Mouse (Mus musculus): Measurements from ENCODE around the gene Ocrl. TPM values are rescaled to one million over a fixed set of nuclear protein-coding genes. Genes with fewer than 3 reads are reported as not detected.

The Ocrl gene
- total RNA-seq, 2 experiments from 2014 or later: 47.1 to 50.2 TPM

- intact Hi-C loops (cut with DNase I): no loop called here
- DNase-seq (ENCODE audit: low spot score in 2 of 2): no peak
Observed at GRCm38 (mm10) chrX:47971366-47972128, 59.4 kb downstream of the Ocrl start.

GRCm38 (mm10) chrX:47976551-47976950, 64.4 kb downstream of the Ocrl start:
- DNase-seq (ENCODE audit: low spot score in 2 of 2): peak in 1 of 2 experiments; percentile 20
- intact Hi-C loops (cut with DNase I): no loop called here

- no peak for DNase-seq (ENCODE audit: low spot score in 2 of 2)
- intact Hi-C loops (cut with DNase I): no loop called here
Observed at GRCm38 (mm10) chrX:47977078-47977477, 64.9 kb downstream of the Ocrl start.

GRCm38 (mm10) chrX:47985000-47985619, 72.9 kb downstream of the Ocrl start:
- intact Hi-C loops (cut with DNase I): no loop called here
- peak; percentile 33 to 76 for DNase-seq (ENCODE audit: low spot score in 2 of 2)

GRCm38 (mm10) chrX:47988024-47988423, 75.8 kb downstream of the Ocrl start:
- intact Hi-C loops (cut with DNase I): no loop called here
- DNase-seq (ENCODE audit: low spot score in 2 of 2): no peak

- DNase-seq (ENCODE audit: low spot score in 2 of 2): peak; percentile 74 to 76
- intact Hi-C loops (cut with DNase I): loop anchor here (10.0 kb wide), 3 partner anchors 262 to 472 kb away; partner anchors contain the start of genes Elf4 and Utp14a
Observed at GRCm38 (mm10) chrX:47992606-47993005, 80.4 kb downstream of the Ocrl start.

- DNase-seq (ENCODE audit: low spot score in 2 of 2): no peak
- intact Hi-C loops (cut with DNase I): loop anchor here (10.0 kb wide), 3 partner anchors 256 to 466 kb away; partner anchors contain the start of genes Elf4 and Utp14a
Observed at GRCm38 (mm10) chrX:47998412-47998811, 86.2 kb downstream of the Ocrl start.

- no peak for DNase-seq (ENCODE audit: low spot score in 2 of 2)
- intact Hi-C loops (cut with DNase I): no loop called here
Observed at GRCm38 (mm10) chrX:48001151-48001550, 89.0 kb downstream of the Ocrl start.

GRCm38 (mm10) chrX:48004786-48005185, 92.6 kb downstream of the Ocrl start:
- intact Hi-C loops (cut with DNase I): no loop called here
- DNase-seq (ENCODE audit: low spot score in 2 of 2): no peak

GRCm38 (mm10) chrX:48006062-48006461, 93.9 kb downstream of the Ocrl start:
- DNase-seq (ENCODE audit: low spot score in 2 of 2): no peak
- intact Hi-C loops (cut with DNase I): no loop called here

GRCm38 (mm10) chrX:48011656-48012055, 99.5 kb downstream of the Ocrl start:
- intact Hi-C loops (cut with DNase I): no loop called here
- no peak for DNase-seq (ENCODE audit: low spot score in 2 of 2)

Other genes starting within 250 kb of the Ocrl start
- gene Smarca1, start 19.4 kb upstream of the Ocrl start, total RNA-seq (2021): 10 to 100 TPM; 36.1 to 40.0 TPM
- 10 to 100 TPM; 27.0 to 28.0 TPM for gene Apln, start 122.5 kb downstream of the Ocrl start, total RNA-seq (2021)
- gene Xpnpep2, start 196.3 kb downstream of the Ocrl start, total RNA-seq (2021): under 1 TPM; 0.40 to 0.48 TPM
- 1 to 10 TPM; 1.5 to 1.8 TPM for gene Sash3, start 234.0 kb downstream of the Ocrl start, total RNA-seq (2021)

Data from left cerebral cortex, postnatal 14 days (tissue).